Mouse (Mus musculus) stomach, adult 2 months (tissue): ENCODE results near the gene Fdxr. TPM values are rescaled to one million over a fixed set of nuclear protein-coding genes. Genes with fewer than 3 reads are reported as not detected.

Experiments
- polyA plus RNA-seq: library from polyadenylated mRNA; depleted of rRNA; stranded (reverse); fragments of >200 nt; gene quantifications from 2 replicates; pipeline ENCODE4 v1.2.3, GENCODE M21; 2012; rRNA removed

Fdxr gene
- polyA plus RNA-seq: 12.4 and 13.3 TPM in 2 replicates

DNA sequence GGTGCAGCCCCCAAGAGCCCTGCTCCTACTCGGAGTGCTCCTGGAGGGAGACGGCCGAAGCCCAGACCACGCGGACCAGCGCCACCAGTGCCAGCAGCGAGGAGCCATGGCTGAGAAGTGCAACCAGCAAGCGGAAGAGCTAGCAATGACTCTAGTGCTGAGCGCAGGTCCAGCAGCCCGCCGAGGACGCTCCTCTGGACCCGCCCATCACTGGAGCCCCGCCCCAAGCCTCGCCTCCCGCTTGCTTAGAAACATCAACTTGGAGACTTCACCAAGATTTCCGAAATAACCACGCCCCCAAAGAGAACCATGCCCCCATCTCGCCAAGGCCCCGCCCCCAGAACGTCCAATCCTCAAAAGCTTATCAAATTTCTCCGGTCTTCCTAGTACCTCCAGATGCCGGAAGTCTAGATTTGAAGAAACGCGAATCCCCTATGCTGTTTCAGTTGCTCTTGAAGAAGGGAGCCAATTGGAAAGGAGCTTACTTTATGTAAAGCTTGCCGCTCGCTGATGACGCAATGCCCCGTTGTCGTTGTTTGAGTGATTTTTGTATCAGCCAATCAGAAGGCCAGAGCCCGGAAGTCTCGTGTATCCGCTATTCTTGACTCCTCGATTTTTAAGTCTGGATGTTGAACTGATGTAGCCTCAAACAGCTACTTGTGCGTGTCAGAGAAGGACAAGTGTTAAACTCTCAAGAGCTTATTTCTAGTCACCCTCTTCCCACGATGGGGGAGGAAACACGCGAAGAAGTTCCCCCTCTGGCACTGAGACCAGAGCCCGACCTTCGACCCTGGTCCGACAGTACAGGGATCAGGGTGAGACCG, at the start of gene Fdxr:
Gene Fdxr (minus strand): TSS at position 271 of the 824 bp plus-strand sequence.

DNA sequence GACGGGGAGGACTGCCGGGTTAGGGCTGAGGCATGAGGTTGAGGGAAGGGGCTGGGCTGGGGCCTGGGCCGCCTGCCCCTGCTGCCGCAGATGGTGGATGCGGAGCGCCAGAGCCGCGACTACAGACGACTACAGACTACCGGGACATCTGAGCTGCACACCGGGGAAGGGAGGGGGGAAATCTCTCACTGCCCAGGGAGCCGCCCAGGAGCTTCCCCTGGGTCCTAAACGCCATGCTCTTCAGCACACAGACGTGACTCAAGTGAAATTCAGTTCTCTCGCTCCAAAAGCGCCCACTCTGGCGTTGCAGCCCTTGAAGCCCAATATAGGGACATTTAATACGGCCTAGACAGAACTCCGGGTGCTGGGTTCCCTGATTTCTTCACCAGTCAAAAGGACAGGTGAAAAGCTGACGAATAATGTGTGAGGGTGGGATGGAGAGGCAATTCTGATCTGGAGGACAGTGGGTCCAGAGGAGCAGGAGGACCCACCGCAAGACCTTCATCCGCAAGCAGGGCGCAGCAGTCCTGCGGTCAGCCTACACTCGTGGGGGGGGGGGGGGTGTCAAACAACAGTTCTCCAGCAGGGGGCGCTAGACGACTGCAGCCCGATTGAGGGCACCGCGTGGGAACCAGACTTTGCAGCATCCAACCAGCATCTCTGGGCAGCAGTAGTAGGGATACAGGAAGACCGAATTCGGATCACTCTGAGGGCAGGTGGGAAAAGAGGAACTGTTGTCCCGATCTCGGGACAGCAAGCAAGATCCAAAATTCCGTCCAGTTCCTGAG, 45.2 kb upstream of the Fdxr start, which contains the start of gene Ush1g:
Gene Ush1g (minus strand): TSS at position 136 of the 788 bp plus-strand sequence.

DNA sequence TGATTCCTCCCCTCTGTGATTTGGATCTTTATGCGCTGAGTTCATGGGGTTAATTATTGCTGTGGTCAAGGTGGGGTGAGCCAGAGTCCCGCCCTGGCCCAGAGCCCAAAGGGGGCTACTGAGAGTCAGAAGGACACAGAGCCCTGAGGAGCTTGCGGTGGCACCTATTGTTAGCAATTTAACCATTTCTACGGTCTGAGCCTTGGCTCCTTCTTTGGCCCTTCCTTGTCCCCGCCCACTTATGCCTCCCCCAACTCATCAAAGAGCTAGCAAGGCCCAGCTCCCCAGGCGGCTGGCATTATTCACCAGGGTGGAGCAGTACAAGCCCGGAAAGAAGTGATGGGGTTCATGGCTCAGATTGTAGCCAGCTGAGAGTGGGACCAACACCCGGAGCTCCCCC, 30.0 kb upstream of the Fdxr start, which contains the start of gene Otop2:
Gene Otop2 (plus strand): TSS at position 301 of the 400 bp plus-strand sequence.

DNA sequence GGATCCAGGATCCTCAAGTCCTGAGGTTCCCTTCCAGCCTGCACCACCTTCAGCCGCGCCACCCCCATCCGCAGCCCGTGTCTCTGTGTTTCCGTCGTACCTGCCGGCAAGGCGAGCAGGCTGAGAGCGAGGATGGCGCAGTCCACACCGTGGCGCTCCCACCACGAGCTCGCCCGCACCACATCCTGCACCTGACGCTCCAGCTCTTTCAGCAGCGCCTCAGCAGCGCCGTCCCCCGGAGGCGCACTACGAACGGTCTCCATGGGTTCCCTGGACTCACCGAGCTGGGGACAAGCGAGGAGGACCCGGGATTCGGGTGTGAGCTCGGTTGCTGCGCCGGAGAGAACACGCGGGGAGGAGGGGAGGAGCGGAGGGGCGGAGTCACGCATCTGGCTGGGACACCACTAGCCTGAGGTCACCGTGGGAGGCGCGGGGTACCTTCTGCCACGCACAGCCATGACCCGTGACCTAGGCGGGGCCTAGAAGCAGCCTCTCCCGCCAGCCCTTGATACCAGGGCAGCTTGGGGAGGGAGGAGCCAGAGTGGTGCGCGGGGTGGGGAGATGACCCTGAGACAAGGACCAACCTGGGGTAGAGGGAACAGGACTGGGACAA, 20.5 kb upstream of the Fdxr start, which contains the start of gene Fads6:
Gene Fads6 (minus strand): TSS at position 450 of the 613 bp plus-strand sequence.

DNA sequence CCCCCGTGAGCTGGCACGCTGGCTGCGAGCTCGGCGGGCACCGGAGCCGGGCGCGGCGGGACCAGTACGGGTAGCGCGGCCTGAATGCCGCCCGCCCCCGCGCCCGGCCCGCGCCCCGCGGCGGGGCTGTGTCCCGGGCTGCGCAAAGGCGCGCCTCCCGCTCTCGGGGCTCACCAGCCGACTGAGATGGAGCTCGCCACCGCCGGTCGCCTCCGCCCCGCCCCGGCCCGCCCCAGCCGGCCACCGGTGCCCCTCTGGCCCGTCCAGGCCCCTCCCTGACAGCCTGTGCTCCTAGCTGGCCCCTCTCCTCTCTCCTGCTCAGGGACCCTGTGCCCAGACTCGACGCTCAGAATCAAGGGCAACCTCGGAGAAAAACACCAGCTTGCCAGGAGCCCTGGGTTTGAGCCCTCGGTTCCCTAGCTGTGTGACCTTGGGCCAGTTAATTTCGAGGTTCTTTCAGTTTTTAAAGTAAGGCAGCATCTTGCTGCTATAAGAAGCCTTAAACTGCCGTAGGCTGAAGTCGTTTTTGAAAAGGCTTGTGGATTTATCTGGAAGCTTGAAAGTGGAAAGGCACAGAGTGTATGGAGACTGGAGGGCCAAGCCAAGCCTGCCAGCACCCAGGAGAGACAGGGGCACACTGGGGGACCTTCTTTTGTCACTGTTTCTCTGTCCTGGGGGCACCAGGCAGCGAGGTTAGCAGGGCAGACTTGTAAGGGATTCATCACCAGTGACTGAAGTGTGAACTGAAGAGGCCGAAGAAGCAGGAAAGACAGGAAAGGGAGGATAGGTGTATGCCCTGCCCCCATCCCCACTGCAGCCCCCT, 9.6 kb downstream of the Fdxr start, which contains the start of gene Grin2c:
Gene Grin2c (minus strand): TSS at position 183 of the 823 bp plus-strand sequence.

Other genes starting within 250 kb of the Fdxr start
- gene Cd300ld5, start 239.3 kb downstream of the Fdxr start, polyA plus RNA-seq: 1.5 and 2.2 TPM in 2 replicates
- gene Cd300ld3, start 228.6 kb downstream of the Fdxr start, polyA plus RNA-seq: 2.0 and 7.5 TPM in 2 replicates
- 0.12 and 0.21 TPM in 2 replicates for gene Cd300e, start 214.9 kb downstream of the Fdxr start, polyA plus RNA-seq
- gene Rab37, start 185.6 kb downstream of the Fdxr start, polyA plus RNA-seq: 0.74 and 1.2 TPM in 2 replicates
- gene Cd300lf, start 143.1 kb downstream of the Fdxr start, polyA plus RNA-seq: 1.7 and 2.3 TPM in 2 replicates
- gene Slc9a3r1, start 113.7 kb downstream of the Fdxr start, polyA plus RNA-seq: 43.1 and 57.6 TPM in 2 replicates
- 7.5 and 8.3 TPM in 2 replicates for gene Tmem104, start 89.6 kb downstream of the Fdxr start, polyA plus RNA-seq
- gene Nat9, start 89.2 kb downstream of the Fdxr start, polyA plus RNA-seq: 6.5 and 8.5 TPM in 2 replicates
- gene Grin2c, start 9.8 kb downstream of the Fdxr start, polyA plus RNA-seq: 0.06 and 0.31 TPM in 2 replicates
- 6.2 and 6.6 TPM in 2 replicates for gene Fads6, start 20.6 kb upstream of the Fdxr start, polyA plus RNA-seq
- gene Otop2, start 30.1 kb upstream of the Fdxr start, polyA plus RNA-seq: 16.1 and 21.0 TPM in 2 replicates
- 1.5 and 2.2 TPM in 2 replicates for gene Ush1g, start 45.0 kb upstream of the Fdxr start, polyA plus RNA-seq
- 23.8 and 26.0 TPM in 2 replicates for gene Otop3, start 57.7 kb upstream of the Fdxr start, polyA plus RNA-seq
- 80.8 and 93.5 TPM in 2 replicates for gene Hid1, start 90.7 kb upstream of the Fdxr start, polyA plus RNA-seq
- gene Cdr2l, start 104.9 kb upstream of the Fdxr start, polyA plus RNA-seq: 4.8 and 5.7 TPM in 2 replicates
- gene Mrpl58, start 126.7 kb upstream of the Fdxr start, polyA plus RNA-seq: 36.6 and 39.3 TPM in 2 replicates
- gene Atp5h, start 142.9 kb upstream of the Fdxr start, polyA plus RNA-seq: 14.7 and 18.0 TPM in 2 replicates
- gene Kctd2, start 143.1 kb upstream of the Fdxr start, polyA plus RNA-seq: 12.6 and 14.1 TPM in 2 replicates
- gene Trim80, start 163.5 kb upstream of the Fdxr start, polyA plus RNA-seq: 0.16 and 0.19 TPM in 2 replicates
- 25.7 and 34.8 TPM in 2 replicates for gene Slc16a5, start 185.4 kb upstream of the Fdxr start, polyA plus RNA-seq
- 6.0 and 11.3 TPM in 2 replicates for gene Armc7, start 198.6 kb upstream of the Fdxr start, polyA plus RNA-seq
- 32.8 and 35.6 TPM in 2 replicates for gene Nt5c, start 214.8 kb upstream of the Fdxr start, polyA plus RNA-seq
- gene Jpt1, start 237.3 kb upstream of the Fdxr start, polyA plus RNA-seq: 192 and 238 TPM in 2 replicates